Mouse (Mus musculus): ENCODE measurements around the gene Gm27021. TPM values are rescaled to one million over a fixed set of nuclear protein-coding genes. Genes with fewer than 3 reads are reported as not detected.

Gene Gm27021
- total and polyA plus RNA-seq, 3 experiments: 0.21 to 0.54 TPM; not detected in 1

DNA sequence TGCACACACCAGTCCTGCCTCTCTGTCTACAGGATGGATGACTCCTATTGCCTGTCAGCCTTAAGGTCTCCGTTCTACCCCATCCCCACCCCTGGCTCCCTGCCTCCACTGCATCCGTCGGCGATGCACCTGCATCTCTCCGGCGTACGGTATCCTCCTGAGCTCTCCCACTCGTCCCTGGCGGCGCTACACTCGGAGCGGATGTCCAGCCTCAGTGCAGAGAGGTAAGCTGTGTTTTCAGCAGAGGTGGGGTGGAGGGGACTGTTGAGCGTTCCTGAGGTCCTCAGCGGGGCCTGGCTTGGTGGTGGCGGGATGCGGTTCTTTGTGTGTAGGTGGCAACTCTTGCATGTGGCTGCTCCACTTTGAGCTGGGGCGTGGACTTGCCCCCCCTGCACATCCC lies 100.1 kb downstream of the Gm27021 start:
- H3K27ac ChIP-seq (ENCODE audit: control insufficient read depth, low read depth, low read length): no peak overlapping the region
- H3K79me2 ChIP-seq (ENCODE audit: control insufficient read depth, insufficient read depth, low read length, poor library complexity): peaks cover 3% of the 10 kb centered on the region
- H3K4me1 ChIP-seq (ENCODE audit: control insufficient read depth in 1 of 2, insufficient read depth in 2 of 2, low read length in 2 of 2): peaks cover 3 to 16% of the 10 kb centered on the region in 2 experiments; a peak in 3 of 4 replicates
- TF ChIP-seq SMC3 (IDR thresholded peaks at IDR 0.05; ENCODE audit: low read depth, low read length) (no peak), ETS1 (IDR thresholded peaks at IDR 0.05; ENCODE audit: low read depth, low read length) (no peak), USF2 (IDR thresholded peaks at IDR 0.05; ENCODE audit: borderline replicate concordance in 1 of 2, insufficient read depth in 1 of 2, low read depth in 1 of 2, low read length in 2 of 2) (no peak), POLR2AphosphoS5 (IDR thresholded peaks at IDR 0.05; ENCODE audit: borderline replicate concordance, low read depth, low read length) (no peak), MYB (IDR thresholded peaks at IDR 0.05; ENCODE audit: low read depth, low read length) (no peak), HCFC1 (IDR thresholded peaks at IDR 0.05; ENCODE audit: low read depth, low read length) (no peak)
- peaks cover 18 to 25% of the 10 kb centered on the region in 2 experiments for H3K36me3 ChIP-seq (ENCODE audit: control insufficient read depth in 1 of 2, insufficient read depth in 2 of 2, low read length in 2 of 2)
- H3K4me3 ChIP-seq (ENCODE audit: control insufficient read depth in 1 of 2, insufficient read depth in 1 of 2, low read depth in 2 of 2, low read length in 2 of 2): no peak overlapping the region
- H3K9me3 ChIP-seq (replicated peaks; ENCODE audit: insufficient read depth, low read length): no peaks in the 10 kb centered on the region
- H3K27me3 ChIP-seq (ENCODE audit: control insufficient read depth in 1 of 2, insufficient read depth in 2 of 2, low read length in 2 of 2): no peaks in the 10 kb centered on the region
- no peak for DNase-seq (ENCODE audit: low read depth, low spot score)
- no peak overlapping the region for H3K9ac ChIP-seq (ENCODE audit: control insufficient read depth, low read depth, low read length, poor library complexity, severe bottlenecking)

DNA sequence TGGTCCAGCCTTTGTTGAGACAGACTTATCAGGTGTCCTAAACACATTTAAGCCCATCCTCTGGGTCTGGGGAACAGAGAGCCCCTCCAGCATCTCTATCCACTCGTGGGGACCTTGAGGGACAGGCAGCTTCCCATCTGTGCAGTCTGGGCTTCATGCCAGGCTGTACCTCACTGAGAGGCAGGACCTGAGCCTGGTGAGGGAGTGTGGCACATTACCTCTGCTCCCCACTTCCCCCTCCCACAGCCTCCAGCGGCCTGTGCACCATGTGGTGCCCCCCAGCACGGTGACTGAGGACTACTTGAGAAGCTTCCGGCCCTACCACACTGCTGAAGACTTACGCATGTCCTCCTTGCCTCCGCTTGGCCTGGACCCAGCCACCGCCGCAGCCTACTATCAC lies 101.2 kb downstream of the Gm27021 start:
- no peak overlapping the region for H3K9ac ChIP-seq (ENCODE audit: control insufficient read depth, low read depth, low read length, poor library complexity, severe bottlenecking)
- H3K27ac ChIP-seq (ENCODE audit: control insufficient read depth, low read depth, low read length): no peak overlapping the region
- DNase-seq (ENCODE audit: low read depth, low spot score): no peak
- TF ChIP-seq MYB (IDR thresholded peaks at IDR 0.05; ENCODE audit: low read depth, low read length): no peak
- no peak for TF ChIP-seq ZNF384 (IDR thresholded peaks at IDR 0.05; ENCODE audit: low read depth, low read length)
- no peak for TF ChIP-seq POLR2AphosphoS5 (IDR thresholded peaks at IDR 0.05; ENCODE audit: borderline replicate concordance, low read depth, low read length)
- TF ChIP-seq RCOR1 (IDR thresholded peaks at IDR 0.05; ENCODE audit: low read depth, low read length): no peak
- TF ChIP-seq MAZ (IDR thresholded peaks at IDR 0.05; ENCODE audit: low read depth, low read length): no peak
- no peak for TF ChIP-seq E2F4 (IDR thresholded peaks at IDR 0.05; ENCODE audit: borderline replicate concordance, low read depth, low read length)
- no peak for TF ChIP-seq NELFE (IDR thresholded peaks at IDR 0.05; ENCODE audit: low read depth, low read length)
- no peak for TF ChIP-seq MAFK (IDR thresholded peaks at IDR 0.05; ENCODE audit: borderline replicate concordance, low read depth, low read length)
- no peak for TF ChIP-seq ZMIZ1 (IDR thresholded peaks at IDR 0.05; ENCODE audit: low read depth, low read length)
- no peak for TF ChIP-seq GATA1 (IDR thresholded peaks at IDR 0.05; ENCODE audit: low read depth, low read length)
- no peak for TF ChIP-seq KAT2A (conservative IDR thresholded peaks at IDR 0.05; ENCODE audit: low read depth, low read length)
- TF ChIP-seq MEF2A (IDR thresholded peaks at IDR 0.05; ENCODE audit: extremely low read depth, insufficient replicate concordance, low read depth, low read length, poor library complexity, severe bottlenecking): no peak
- H3K36me3 ChIP-seq (ENCODE audit: control insufficient read depth in 1 of 2, insufficient read depth in 2 of 2, low read length in 2 of 2): peaks cover 20 to 26% of the 10 kb centered on the region in 2 experiments
- H3K79me2 ChIP-seq (ENCODE audit: control insufficient read depth, insufficient read depth, low read length, poor library complexity): peaks cover 6% of the 10 kb centered on the region
- H3K4me3 ChIP-seq (ENCODE audit: control insufficient read depth in 1 of 2, insufficient read depth in 1 of 2, low read depth in 2 of 2, low read length in 2 of 2): no peak overlapping the region
- H3K27me3 ChIP-seq (ENCODE audit: control insufficient read depth in 1 of 2, insufficient read depth in 2 of 2, low read length in 2 of 2): no peaks in the 10 kb centered on the region
- H3K9me3 ChIP-seq (replicated peaks; ENCODE audit: insufficient read depth, low read length): no peaks in the 10 kb centered on the region
- peaks cover 3 to 26% of the 10 kb centered on the region in 2 experiments; a peak in 3 of 4 replicates for H3K4me1 ChIP-seq (ENCODE audit: control insufficient read depth in 1 of 2, insufficient read depth in 2 of 2, low read length in 2 of 2)

Measured in MEL (cell line).